Mouse (Mus musculus): ENCODE data around the gene Uhrf1bp1l.

The Uhrf1bp1l gene

GRCm38 (mm10) chr10:89855251-89855875 is 110.6 kb downstream of the Uhrf1bp1l start:
- DNase-seq = no peak

- no peak for DNase-seq
Measured at GRCm38 (mm10) chr10:89856286-89856685, 111.5 kb downstream of the Uhrf1bp1l start.

- no peak for DNase-seq
Measured at GRCm38 (mm10) chr10:89868211-89868610, 123.4 kb downstream of the Uhrf1bp1l start.

- DNase-seq = no peak
Measured at GRCm38 (mm10) chr10:89868836-89869235, 124.0 kb downstream of the Uhrf1bp1l start.

Measured in kidney, adult 9 months (tissue).